Mouse (Mus musculus): ENCODE data around the gene Cenpe. TPM values are rescaled to one million over a fixed set of nuclear protein-coding genes. Genes with fewer than 3 reads are reported as not detected.

Gene Cenpe
- polyA plus RNA-seq, 1 experiment, result 2.2 TPM

- no peak overlapping the region for H3K4me3 ChIP-seq (ENCODE audit: extremely low read depth, insufficient read depth, insufficient read length)
- 100% methylated on average over 7 of the region's 7 CpGs for WGBS
- H3K4me1 ChIP-seq (ENCODE audit: control insufficient read depth, insufficient read depth, insufficient read length), result no peaks in the 10 kb centered on the region
- H3K27me3 ChIP-seq (ENCODE audit: control insufficient read depth, insufficient read depth, low read length), result no peaks in the 10 kb centered on the region
- H3K36me3 ChIP-seq (ENCODE audit: control insufficient read depth, insufficient read depth, low read length), result no peaks in the 10 kb centered on the region
- DNase-seq (ENCODE audit: low read depth in 1 of 2, low spot score in 2 of 2), result peak; percentile 17 to 18
- peak; percentile 23; the same call in 1 of the 2 replicates for TF ChIP-seq CTCF (IDR thresholded peaks at IDR 0.05; ENCODE audit: extremely low read depth, insufficient read depth, insufficient read length, insufficient replicate concordance)
- TF ChIP-seq POLR2A (IDR thresholded peaks at IDR 0.05; ENCODE audit: low read depth, low read length), result no peak
- no peak overlapping the region for H3K27ac ChIP-seq (ENCODE audit: insufficient read depth, low read length)
These were observed 78.0 kb downstream of the Cenpe start for GRCm38 (mm10) chr3:135290249-135290894.

DNA sequence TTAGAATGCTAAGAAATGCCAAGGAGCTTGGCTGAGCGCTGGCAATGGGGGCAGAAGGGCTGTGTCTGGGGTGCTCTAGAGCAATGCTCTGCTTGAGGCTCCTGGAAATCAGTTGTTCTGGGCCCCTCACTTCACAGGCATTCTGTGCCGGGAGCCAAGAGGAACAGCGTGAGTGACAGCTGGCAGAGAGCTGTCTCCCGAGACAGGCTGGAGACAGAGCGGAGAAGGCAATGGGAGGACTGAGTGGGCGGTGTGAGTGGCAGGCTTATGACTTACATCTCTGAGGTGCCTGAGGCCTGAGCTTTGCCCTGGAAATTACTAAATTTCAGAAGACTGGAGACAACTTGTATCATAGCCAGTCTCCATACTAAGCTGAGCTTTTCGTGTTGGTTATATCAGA is 81.4 kb downstream of the Cenpe start:
- no peak overlapping the region for H3K27ac ChIP-seq (ENCODE audit: insufficient read depth, low read length)
- TF ChIP-seq CTCF (IDR thresholded peaks at IDR 0.05; ENCODE audit: extremely low read depth, insufficient read depth, insufficient read length, insufficient replicate concordance) (no peak), POLR2A (IDR thresholded peaks at IDR 0.05; ENCODE audit: low read depth, low read length) (no peak)
- H3K4me1 ChIP-seq (ENCODE audit: control insufficient read depth, insufficient read depth, insufficient read length), result no peaks in the 10 kb centered on the region
- WGBS, result 86% methylated on average over 7 of the region's 7 CpGs
- H3K36me3 ChIP-seq (ENCODE audit: control insufficient read depth, insufficient read depth, low read length), result no peaks in the 10 kb centered on the region
- H3K27me3 ChIP-seq (ENCODE audit: control insufficient read depth, insufficient read depth, low read length), result no peaks in the 10 kb centered on the region
- H3K4me3 ChIP-seq (ENCODE audit: extremely low read depth, insufficient read depth, insufficient read length), result no peak overlapping the region
- no peak for DNase-seq (ENCODE audit: low read depth in 1 of 2, low spot score in 2 of 2)

DNA sequence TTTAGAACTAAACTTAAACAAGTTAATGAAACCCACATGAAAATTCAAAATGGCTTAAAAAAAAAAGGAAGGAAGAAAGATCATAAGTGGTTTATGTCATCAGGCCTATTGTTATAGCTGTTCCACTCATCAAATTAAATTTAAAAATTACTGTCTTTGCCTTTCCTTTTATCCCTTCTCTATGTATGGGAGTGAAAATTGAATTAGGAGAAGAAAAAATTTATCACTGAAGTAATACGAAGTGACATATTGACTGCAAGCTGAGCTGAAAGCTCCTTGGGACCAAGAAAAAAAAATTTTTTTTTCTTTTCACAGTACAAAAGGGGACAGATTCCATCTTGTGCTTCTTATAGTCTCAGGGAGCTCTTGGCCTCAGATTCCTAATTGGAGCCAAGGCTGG is 83.2 kb downstream of the Cenpe start:
- no peak for DNase-seq (ENCODE audit: low read depth in 1 of 2, low spot score in 2 of 2)
- Histone ChIP-seq H3K27ac (ENCODE audit: insufficient read depth, low read length) (no peak overlapping the region), H3K4me3 (ENCODE audit: extremely low read depth, insufficient read depth, insufficient read length) (no peak overlapping the region), H3K27me3 (ENCODE audit: control insufficient read depth, insufficient read depth, low read length) (no peaks in the 10 kb centered on the region), H3K4me1 (ENCODE audit: control insufficient read depth, insufficient read depth, insufficient read length) (no peaks in the 10 kb centered on the region), H3K36me3 (ENCODE audit: control insufficient read depth, insufficient read depth, low read length) (no peaks in the 10 kb centered on the region)
- TF ChIP-seq CTCF (IDR thresholded peaks at IDR 0.05; ENCODE audit: extremely low read depth, insufficient read depth, insufficient read length, insufficient replicate concordance), result no peak
- no peak for TF ChIP-seq POLR2A (IDR thresholded peaks at IDR 0.05; ENCODE audit: low read depth, low read length)
- 91% methylated on average over 1 of the region's 1 CpGs for WGBS

GRCm38 (mm10) chr3:135298560-135298959 is 86.2 kb downstream of the Cenpe start:
- no peaks in the 10 kb centered on the region for H3K4me1 ChIP-seq (ENCODE audit: control insufficient read depth, insufficient read depth, insufficient read length)
- no peak overlapping the region for H3K4me3 ChIP-seq (ENCODE audit: extremely low read depth, insufficient read depth, insufficient read length)
- H3K27me3 ChIP-seq (ENCODE audit: control insufficient read depth, insufficient read depth, low read length), result no peaks in the 10 kb centered on the region
- H3K27ac ChIP-seq (ENCODE audit: insufficient read depth, low read length), result no peak overlapping the region
- no peaks in the 10 kb centered on the region for H3K36me3 ChIP-seq (ENCODE audit: control insufficient read depth, insufficient read depth, low read length)
- DNase-seq (ENCODE audit: low read depth in 1 of 2, low spot score in 2 of 2), result no peak
- no peak for TF ChIP-seq CTCF (IDR thresholded peaks at IDR 0.05; ENCODE audit: extremely low read depth, insufficient read depth, insufficient read length, insufficient replicate concordance)
- TF ChIP-seq POLR2A (IDR thresholded peaks at IDR 0.05; ENCODE audit: low read depth, low read length), result no peak
- WGBS, result 59% methylated on average over 3 of the region's 3 CpGs

GRCm38 (mm10) chr3:135300081-135300480 is 87.7 kb downstream of the Cenpe start:
- TF ChIP-seq CTCF (IDR thresholded peaks at IDR 0.05; ENCODE audit: extremely low read depth, insufficient read depth, insufficient read length, insufficient replicate concordance) (no peak), POLR2A (IDR thresholded peaks at IDR 0.05; ENCODE audit: low read depth, low read length) (no peak)
- H3K27me3 ChIP-seq (ENCODE audit: control insufficient read depth, insufficient read depth, low read length), result no peaks in the 10 kb centered on the region
- DNase-seq (ENCODE audit: low read depth in 1 of 2, low spot score in 2 of 2), result no peak
- H3K4me3 ChIP-seq (ENCODE audit: extremely low read depth, insufficient read depth, insufficient read length), result no peak overlapping the region
- H3K4me1 ChIP-seq (ENCODE audit: control insufficient read depth, insufficient read depth, insufficient read length), result no peaks in the 10 kb centered on the region
- WGBS, result 69% methylated on average over 6 of the region's 6 CpGs
- no peak overlapping the region for H3K27ac ChIP-seq (ENCODE audit: insufficient read depth, low read length)
- H3K36me3 ChIP-seq (ENCODE audit: control insufficient read depth, insufficient read depth, low read length), result no peaks in the 10 kb centered on the region

GRCm38 (mm10) chr3:135304060-135304459 is 91.7 kb downstream of the Cenpe start:
- no peaks in the 10 kb centered on the region for H3K27me3 ChIP-seq (ENCODE audit: control insufficient read depth, insufficient read depth, low read length)
- no peak for TF ChIP-seq CTCF (IDR thresholded peaks at IDR 0.05; ENCODE audit: extremely low read depth, insufficient read depth, insufficient read length, insufficient replicate concordance)
- no peak for TF ChIP-seq POLR2A (IDR thresholded peaks at IDR 0.05; ENCODE audit: low read depth, low read length)
- WGBS, result 86% methylated on average over 6 of the region's 6 CpGs

GRCm38 (mm10) chr3:135304566-135304965 is 92.2 kb downstream of the Cenpe start:
- Histone ChIP-seq H3K27ac (ENCODE audit: insufficient read depth, low read length) (no peak overlapping the region), H3K4me3 (ENCODE audit: extremely low read depth, insufficient read depth, insufficient read length) (no peak overlapping the region), H3K36me3 (ENCODE audit: control insufficient read depth, insufficient read depth, low read length) (no peaks in the 10 kb centered on the region), H3K4me1 (ENCODE audit: control insufficient read depth, insufficient read depth, insufficient read length) (peaks cover 6% of the 10 kb centered on the region; the same call in 1 of the 2 replicates), H3K27me3 (ENCODE audit: control insufficient read depth, insufficient read depth, low read length) (no peaks in the 10 kb centered on the region)
- WGBS, result 74% methylated on average over 9 of the region's 9 CpGs
- DNase-seq (ENCODE audit: low read depth in 1 of 2, low spot score in 2 of 2), result no peak
- TF ChIP-seq POLR2A (IDR thresholded peaks at IDR 0.05; ENCODE audit: low read depth, low read length) (no peak), CTCF (IDR thresholded peaks at IDR 0.05; ENCODE audit: extremely low read depth, insufficient read depth, insufficient read length, insufficient replicate concordance) (no peak)

More at GRCm38 (mm10) chr3:135304060-135304459, 91.7 kb downstream of the Cenpe start:
- no peak overlapping the region for H3K27ac ChIP-seq (ENCODE audit: insufficient read depth, low read length)
- DNase-seq (ENCODE audit: low read depth in 1 of 2, low spot score in 2 of 2), result no peak
- no peaks in the 10 kb centered on the region for H3K36me3 ChIP-seq (ENCODE audit: control insufficient read depth, insufficient read depth, low read length)
- peaks cover 6% of the 10 kb centered on the region; the same call in 1 of the 2 replicates for H3K4me1 ChIP-seq (ENCODE audit: control insufficient read depth, insufficient read depth, insufficient read length)
- H3K4me3 ChIP-seq (ENCODE audit: extremely low read depth, insufficient read depth, insufficient read length), result no peak overlapping the region
